Mouse (Mus musculus) ES-CJ7 (cell line): ENCODE results near the gene Il16.

ENCODE experiments used
- DNase-seq: peaks from one replicate; pipeline ENCODE4 v3.0.0; 2011; ENCODE audit warnings: low read depth, low spot score

Gene Il16

GRCm38 (mm10) chr7:83745413-83746106 is at the start of gene Il16:
Gene Il16 (minus strand): TSS chr7:83745726.
- no peak for DNase-seq

GRCm38 (mm10) chr7:83794705-83795104 is 49.2 kb upstream of the Il16 start, which contains the start of gene Cfap161:
Gene Cfap161 (minus strand): TSS chr7:83794880.
- DNase-seq: peak; percentile 90

GRCm38 (mm10) chr7:83794006-83794683 is 48.6 kb upstream of the Il16 start:
- peak; percentile 57 for DNase-seq

GRCm38 (mm10) chr7:83780881-83781280 is 35.4 kb upstream of the Il16 start:
- no peak for DNase-seq

- DNase-seq: no peak
These were observed 34.5 kb upstream of the Il16 start for GRCm38 (mm10) chr7:83780026-83780425.

GRCm38 (mm10) chr7:83779028-83779427 is 33.5 kb upstream of the Il16 start:
- no peak for DNase-seq

- no peak for DNase-seq
These were observed 33.0 kb upstream of the Il16 start for GRCm38 (mm10) chr7:83778516-83778915.

- peak; percentile 31 for DNase-seq
These were observed 29.2 kb upstream of the Il16 start for GRCm38 (mm10) chr7:83774721-83775120.

GRCm38 (mm10) chr7:83763674-83764073 is 18.1 kb upstream of the Il16 start:
- no peak for DNase-seq

GRCm38 (mm10) chr7:83762336-83762735 is 16.8 kb upstream of the Il16 start:
- DNase-seq: no peak

- DNase-seq: no peak
These were observed 5.5 kb upstream of the Il16 start for GRCm38 (mm10) chr7:83751055-83751454.

- DNase-seq: no peak
These were observed 2.9 kb upstream of the Il16 start for GRCm38 (mm10) chr7:83748405-83748804.

- DNase-seq: no peak
These were observed 671 bp upstream of the Il16 start for GRCm38 (mm10) chr7:83746107-83746687.

- no peak for DNase-seq
These were observed 487 bp downstream of the Il16 start for GRCm38 (mm10) chr7:83745065-83745412.

GRCm38 (mm10) chr7:83744250-83744649 is 1.3 kb downstream of the Il16 start:
- DNase-seq: no peak

- no peak for DNase-seq
These were observed 2.8 kb downstream of the Il16 start for GRCm38 (mm10) chr7:83742690-83743089.

GRCm38 (mm10) chr7:83742026-83742425 is 3.5 kb downstream of the Il16 start:
- no peak for DNase-seq

- no peak for DNase-seq
These were observed 5.7 kb downstream of the Il16 start for GRCm38 (mm10) chr7:83739680-83740310.

GRCm38 (mm10) chr7:83738623-83739462 is 6.7 kb downstream of the Il16 start:
- no peak for DNase-seq

- DNase-seq: no peak
These were observed 7.5 kb downstream of the Il16 start for GRCm38 (mm10) chr7:83737914-83738490.
